Mouse (Mus musculus) skeletal muscle tissue, adult 2 months (tissue): ENCODE results near the gene Htr5a.

Experiments used
- DNase-seq: peaks from one replicate; pipeline ENCODE4 v3.0.0-alpha.2; 2012; ENCODE audit warnings: low read depth, low spot score

The Htr5a gene

DNA sequence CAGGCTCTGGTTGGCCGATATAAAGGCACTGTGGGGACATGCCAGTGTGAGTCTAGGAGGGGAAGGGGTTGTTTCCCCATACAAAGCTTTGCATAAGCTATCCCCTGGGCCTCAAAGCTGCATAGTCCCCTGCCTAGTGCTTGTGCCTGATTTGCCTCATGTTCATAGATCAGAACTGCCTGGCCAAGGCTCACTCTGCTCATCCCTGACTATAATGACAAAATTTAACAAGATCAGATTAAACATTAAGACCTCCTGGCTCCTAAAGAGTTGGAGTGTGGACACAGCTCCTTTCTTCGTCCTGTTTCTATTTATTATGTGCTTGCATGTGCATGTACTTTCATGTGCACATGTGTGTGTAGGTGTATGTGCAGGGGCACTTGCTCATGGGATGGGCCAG, 39.3 kb downstream of the Htr5a start:
- DNase-seq = no peak

DNA sequence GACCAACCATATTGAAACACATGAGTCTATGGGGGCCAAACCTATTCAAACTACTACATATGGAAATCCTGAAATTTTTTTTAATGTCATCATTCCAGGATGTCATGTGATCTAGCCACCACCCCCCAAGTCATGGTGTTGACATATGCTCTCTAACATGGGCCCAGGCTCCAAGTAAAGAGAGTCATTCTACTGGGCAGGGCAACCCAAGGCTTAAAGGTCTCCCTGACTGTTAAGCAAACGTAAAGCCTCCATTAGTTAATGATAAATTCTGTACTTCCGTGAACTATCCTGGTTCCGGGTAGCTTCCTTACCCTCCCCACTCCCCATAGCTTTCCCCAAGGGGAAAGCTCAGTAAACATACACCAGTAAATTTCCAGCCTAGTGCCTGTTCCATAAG, 46.1 kb downstream of the Htr5a start:
- no peak for DNase-seq

DNA sequence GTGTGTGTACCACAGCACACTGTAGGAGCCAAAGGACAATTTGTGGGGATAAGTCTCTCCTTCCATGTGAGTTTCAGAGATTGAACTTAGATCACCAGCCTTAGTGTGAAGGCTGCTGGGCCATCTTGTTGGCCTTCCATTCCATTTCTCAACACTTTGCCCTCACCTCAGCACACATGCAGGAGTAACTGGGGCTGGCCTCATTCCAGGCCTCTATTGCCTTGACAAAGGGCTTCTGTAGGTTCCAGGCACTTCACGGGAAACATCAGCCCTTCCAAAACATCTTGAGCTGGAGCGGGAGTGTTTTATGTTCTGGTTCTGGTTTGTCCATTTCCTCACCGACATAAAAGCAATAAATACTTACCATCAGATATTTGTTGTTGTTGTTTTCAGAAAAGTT, 54.0 kb downstream of the Htr5a start:
- no peak for DNase-seq

- DNase-seq = no peak
Observed at GRCm38 (mm10) chr5:27899756-27900155, 57.8 kb downstream of the Htr5a start.

- DNase-seq = no peak
Observed at GRCm38 (mm10) chr5:27900186-27900585, 58.2 kb downstream of the Htr5a start.
